Mouse (Mus musculus) ES-Bruce4 (cell line): Measurements from ENCODE around the gene Ttll1.

ENCODE experiments used
- CTCF ChIP-seq: IDR thresholded peaks from one replicate; pipeline ENCODE4 v1.8.1; 2011; ENCODE audit warnings: low read depth, low read length
- EP300 ChIP-seq: IDR thresholded peaks from 2 replicates; pipeline ENCODE4 v1.6.1; 2011; ENCODE audit warnings: low read depth, low read length; ENCODE audit not compliant: insufficient read depth
- POLR2A ChIP-seq: IDR thresholded peaks from one replicate; pipeline ENCODE4 v1.8.1; 2011; ENCODE audit warnings: low read length; ENCODE audit not compliant: insufficient read depth

GRCm38 (mm10) chr15:83481236-83481780 lies 29.4 kb downstream of the Ttll1 start:
- TF ChIP-seq CTCF (no peak), EP300 (no peak), POLR2A (no peak)
